Mouse (Mus musculus) neural tube, embryonic 10.5 days (tissue): ENCODE data around the gene Dnah7a.
"Not testable (repeated sequence)": the region's sequence is repeated elsewhere in the genome, so short reads cannot be mapped to it uniquely, and the experiment has no call there.

Source experiments
- DNase-seq: peaks from one replicate; pipeline ENCODE4 v3.0.0-alpha.2; 2017; ENCODE audit warnings: low spot score; ENCODE audit errors: extremely low spot score

The Dnah7a gene

DNA sequence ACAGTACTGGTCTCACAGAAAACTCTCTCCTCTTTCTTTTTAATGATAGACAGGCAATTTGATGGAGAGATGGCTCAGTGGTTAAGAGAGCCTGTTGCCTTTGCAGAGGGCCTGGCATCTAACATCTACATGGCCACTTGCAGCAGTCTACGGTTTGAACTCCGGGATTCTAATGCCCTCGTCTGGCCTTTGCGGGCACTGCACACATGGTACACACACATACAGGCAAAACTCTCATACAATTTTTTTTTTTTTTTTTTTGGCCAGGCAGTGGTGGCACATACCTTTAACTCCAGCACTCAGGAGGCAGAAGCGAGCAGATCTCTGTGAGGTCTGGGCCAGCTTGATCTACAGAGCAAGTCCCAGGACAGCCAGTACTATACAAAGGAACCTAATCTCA, 2.4 kb downstream of the Dnah7a start:
- no peak for DNase-seq

DNA sequence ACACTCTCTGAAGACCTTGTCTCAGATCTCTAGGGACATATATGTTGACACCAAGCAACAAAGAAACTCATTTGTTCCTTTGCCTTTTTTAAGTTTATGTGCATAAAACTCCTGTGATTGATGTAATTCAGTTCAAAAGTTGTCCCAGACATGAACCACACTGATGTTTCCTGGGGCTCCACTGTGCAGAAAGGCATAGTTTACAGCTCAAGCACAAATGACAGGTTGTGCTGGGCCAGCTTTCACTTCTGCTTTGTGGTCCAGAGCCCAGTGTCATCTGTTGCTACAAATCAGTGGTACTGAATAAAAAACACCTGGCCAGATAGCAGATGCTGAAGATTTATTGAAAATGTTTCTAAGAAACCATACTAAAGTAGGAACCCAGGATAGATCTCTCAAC, 42.3 kb downstream of the Dnah7a start:
- not testable (repeated sequence) for DNase-seq

DNA sequence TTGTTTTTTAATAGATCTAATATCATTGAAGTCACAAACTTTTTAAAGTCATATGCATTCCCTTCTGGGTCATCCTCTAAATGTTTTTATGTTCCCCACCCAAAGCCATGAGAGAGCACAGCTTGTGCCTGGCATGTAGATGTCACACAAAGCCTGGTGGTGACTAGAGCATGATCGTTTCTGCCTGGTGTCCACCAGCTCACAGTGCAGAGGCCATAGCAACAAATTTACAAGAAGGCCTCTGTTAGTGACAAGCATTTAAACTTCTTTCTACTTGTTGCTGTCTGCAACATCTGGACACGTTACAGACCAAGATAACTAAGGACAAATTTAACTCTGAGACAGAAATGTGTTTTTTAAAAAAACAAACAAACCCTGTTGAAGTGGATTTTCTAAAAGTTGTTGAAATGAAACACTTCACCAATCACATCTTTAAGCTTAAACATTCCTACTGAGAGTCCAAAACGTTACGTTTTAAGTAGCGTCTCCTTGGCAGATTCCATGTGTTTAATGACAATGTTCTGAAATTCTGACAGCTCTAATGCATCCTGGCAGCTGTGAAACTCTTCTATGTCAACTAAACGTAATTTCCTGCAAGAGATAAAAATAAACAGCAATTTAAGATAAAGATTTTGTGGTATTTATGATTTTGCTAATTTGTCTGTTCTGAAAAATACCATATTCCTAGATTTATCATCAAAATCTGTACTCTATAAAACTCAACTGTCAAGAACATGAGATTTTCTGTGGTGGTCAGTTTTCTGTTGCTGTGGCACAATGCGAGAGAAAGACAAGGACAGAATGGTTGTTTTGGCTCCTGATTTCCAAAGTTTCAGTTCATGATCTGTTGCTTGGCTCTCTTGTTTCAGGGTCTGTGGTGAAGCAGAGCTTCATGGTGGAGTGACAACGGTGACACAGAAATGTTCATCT, 66.5 kb downstream of the Dnah7a start:
- no peak for DNase-seq

- DNase-seq: not testable (repeated sequence)
Measured at GRCm38 (mm10) chr1:53635641-53636040, 70.9 kb downstream of the Dnah7a start.

DNA sequence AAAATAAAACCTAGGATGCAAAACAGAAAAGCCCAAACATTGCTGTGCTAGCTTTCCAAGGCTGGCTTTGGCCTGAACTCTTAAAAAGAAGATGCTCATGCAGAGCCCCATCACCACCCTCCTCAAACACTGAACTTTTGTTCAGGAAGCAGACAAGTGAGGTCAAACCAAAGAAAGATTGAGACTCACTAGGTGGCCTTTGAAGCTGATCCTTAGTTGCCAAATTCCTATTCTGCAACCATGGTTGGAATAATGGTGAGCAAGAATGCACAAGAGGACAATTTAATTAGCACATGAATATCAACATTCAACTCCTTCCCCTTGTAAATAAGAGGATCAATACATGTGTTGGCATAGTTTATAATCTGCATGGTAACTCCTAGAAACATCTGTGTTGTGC, 74.5 kb downstream of the Dnah7a start:
- DNase-seq: not testable (repeated sequence)

- DNase-seq: no peak
Measured at GRCm38 (mm10) chr1:53630011-53630410, 76.6 kb downstream of the Dnah7a start.

DNA sequence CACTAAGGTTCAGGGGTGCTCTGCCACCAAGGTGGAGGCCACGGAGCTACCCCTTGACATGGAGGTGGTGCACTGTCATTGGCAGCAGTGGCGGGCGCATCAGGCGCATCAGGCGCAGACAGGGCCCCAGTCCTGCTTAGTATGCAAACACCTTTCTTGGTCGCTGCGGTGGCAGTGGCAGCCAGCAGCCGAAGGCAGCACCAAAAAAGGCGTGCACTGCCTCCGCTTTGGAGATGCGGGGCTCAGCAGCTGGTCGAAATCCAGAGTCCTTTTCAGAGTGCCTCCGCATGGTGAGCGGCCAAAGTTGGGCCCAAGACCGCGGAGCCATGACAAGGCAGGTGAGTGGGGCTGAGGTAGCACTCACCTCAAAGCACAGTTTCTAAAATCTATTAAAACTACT, 93.1 kb downstream of the Dnah7a start:
- no peak for DNase-seq

- DNase-seq: not testable (repeated sequence)
Measured at GRCm38 (mm10) chr1:53581326-53581725, 125.3 kb downstream of the Dnah7a start.

DNA sequence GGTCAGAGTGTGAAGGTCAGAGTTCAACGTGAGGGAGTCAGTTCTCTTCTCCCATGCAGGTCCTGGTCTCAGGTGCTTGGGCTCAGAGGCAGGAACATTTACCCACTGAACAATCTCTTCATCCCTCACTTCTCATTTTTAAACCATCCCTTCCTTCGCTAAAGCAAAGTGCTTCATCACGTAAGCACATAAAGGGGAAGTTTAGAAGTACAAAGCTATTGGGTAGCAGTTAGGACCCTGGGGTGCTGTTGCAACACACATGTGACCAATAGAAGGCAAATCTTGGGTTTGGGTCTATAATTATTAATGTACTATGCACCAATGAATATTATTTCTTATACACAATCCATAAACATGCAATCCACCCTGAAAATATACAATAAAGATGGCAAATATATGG, 148.7 kb downstream of the Dnah7a start:
- DNase-seq: not testable (repeated sequence)

GRCm38 (mm10) chr1:53547018-53547417, 159.6 kb downstream of the Dnah7a start:
- not testable (repeated sequence) for DNase-seq

- DNase-seq: not testable (repeated sequence)
Measured at GRCm38 (mm10) chr1:53538356-53538755, 168.2 kb downstream of the Dnah7a start.

GRCm38 (mm10) chr1:53534826-53535225, 171.8 kb downstream of the Dnah7a start:
- DNase-seq: not testable (repeated sequence)

DNA sequence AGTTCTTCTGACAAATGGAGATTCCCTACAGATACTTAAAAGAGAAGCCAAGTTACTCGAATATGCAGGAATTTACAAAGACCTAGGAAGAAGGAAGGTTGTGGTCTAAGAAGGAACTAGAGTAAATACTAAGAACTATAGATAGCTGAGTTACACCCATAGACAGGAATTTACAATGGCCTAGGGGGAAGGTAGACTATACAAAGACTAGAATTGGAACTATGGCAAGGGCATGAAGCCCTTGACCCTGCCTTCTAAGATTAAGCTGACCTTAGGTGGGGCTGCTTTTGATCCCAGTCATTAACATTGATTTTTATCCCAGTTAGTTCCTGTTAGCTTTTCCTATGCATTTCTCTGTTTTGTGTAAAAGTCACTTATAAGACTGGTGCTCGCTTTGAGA, 180.6 kb downstream of the Dnah7a start:
- not testable (repeated sequence) for DNase-seq

DNA sequence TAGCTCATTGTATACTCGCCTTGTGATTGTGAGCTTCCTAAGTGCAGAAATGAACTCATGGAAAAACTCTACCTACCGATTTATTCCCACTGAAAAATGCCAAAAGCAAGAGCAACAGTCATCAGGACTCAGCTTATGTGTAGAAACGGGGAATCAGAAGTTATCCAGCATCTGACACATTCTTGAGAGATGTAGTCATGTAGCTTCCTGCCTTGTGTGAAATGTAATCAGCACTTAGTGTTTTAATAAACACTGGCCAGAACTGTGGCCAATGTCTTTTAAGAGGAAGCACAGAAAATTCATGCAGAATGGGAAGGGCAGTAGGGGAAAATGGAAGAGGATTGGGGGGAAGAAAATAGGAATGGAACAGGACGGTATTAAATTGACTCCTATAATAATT, 232.9 kb downstream of the Dnah7a start:
- DNase-seq: no peak

- DNase-seq: not testable (repeated sequence)
Measured at GRCm38 (mm10) chr1:53472084-53472483, 234.5 kb downstream of the Dnah7a start.

GRCm38 (mm10) chr1:53467325-53467670, 239.3 kb downstream of the Dnah7a start:
- DNase-seq: no peak

DNA sequence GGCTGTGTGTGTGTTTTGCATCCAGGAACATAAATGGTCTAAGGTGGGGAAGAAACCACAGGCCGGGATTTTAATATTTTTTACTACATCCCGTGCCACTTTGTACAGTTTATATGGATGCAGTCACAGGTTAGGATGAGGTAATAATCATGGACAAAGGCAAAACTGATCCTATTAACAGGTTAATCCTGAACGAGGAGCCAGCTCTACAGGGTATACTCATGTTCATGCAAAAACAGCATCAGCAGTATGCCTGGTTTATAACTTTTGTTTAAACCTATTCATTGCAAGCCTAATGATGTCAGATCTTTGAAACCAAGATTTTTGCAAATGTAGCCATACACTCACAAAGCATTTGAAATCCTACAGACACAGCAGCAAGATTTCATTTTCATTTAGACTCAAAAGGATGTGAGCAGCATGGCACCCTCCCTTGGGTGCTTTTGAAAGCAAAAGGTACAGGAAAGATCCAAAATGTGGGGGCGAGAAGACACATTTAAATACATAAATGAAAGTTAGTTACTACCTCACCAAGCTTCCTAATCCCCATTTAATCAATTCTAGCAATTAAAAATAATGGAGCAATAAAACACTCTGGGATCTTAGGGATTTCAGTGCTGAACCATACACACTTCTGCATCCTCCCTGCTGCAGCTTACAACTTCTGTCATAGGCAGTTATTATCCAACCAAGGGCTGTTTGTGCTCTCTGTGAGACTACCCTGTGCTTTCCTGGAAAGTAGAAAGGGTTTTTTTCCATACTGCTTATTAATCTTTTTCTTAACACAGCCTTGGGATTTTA, 239.9 kb downstream of the Dnah7a start:
- not testable (repeated sequence) for DNase-seq

- not testable (repeated sequence) for DNase-seq
Measured at GRCm38 (mm10) chr1:53439173-53439572, 267.4 kb downstream of the Dnah7a start.

- DNase-seq: not testable (repeated sequence)
Measured at GRCm38 (mm10) chr1:53432433-53432832, 274.2 kb downstream of the Dnah7a start.

GRCm38 (mm10) chr1:53405803-53406325, 300.7 kb downstream of the Dnah7a start:
- no peak for DNase-seq

DNA sequence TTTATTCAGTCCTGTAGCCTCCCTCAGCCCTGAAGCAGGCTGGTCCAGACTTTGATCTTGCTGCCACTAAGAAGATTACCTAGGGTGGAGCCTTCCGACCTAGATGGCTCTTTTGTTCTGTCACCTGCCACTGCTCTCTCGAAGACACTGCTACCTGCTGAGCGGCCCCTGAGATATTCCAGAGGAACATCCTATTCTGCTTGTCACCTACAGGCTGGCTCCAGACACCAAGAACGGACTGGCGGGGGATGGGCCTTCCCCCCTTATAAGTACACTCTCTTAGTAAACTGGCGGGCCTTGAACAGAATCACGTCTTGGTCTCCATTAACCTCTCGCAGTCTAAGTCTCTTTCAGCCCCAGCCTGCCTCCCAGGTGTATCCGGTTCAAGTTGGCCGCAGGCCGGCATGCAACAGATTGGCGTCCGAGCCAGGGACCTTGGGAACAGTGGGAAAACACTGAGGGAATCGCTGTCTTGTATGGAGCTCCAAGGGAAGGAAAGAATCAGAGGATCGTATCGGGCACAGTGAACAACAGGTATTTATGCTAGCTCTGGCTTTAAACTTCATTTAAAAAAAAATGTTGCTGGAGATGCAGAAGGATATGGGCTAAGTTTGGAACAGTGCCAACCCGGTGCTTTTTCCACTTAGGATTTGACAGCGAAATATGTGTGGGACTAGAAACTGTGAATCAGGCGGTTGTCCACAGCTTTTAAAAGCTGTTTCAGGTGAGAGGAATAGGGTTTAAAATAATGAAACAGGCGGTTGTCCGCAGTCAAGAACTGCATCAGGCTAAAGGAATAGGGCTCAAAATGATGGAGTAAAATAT, 312.4 kb downstream of the Dnah7a start:
- not testable (repeated sequence) for DNase-seq
